Mouse (Mus musculus): Measurements from ENCODE around the gene Pls1.

DNA sequence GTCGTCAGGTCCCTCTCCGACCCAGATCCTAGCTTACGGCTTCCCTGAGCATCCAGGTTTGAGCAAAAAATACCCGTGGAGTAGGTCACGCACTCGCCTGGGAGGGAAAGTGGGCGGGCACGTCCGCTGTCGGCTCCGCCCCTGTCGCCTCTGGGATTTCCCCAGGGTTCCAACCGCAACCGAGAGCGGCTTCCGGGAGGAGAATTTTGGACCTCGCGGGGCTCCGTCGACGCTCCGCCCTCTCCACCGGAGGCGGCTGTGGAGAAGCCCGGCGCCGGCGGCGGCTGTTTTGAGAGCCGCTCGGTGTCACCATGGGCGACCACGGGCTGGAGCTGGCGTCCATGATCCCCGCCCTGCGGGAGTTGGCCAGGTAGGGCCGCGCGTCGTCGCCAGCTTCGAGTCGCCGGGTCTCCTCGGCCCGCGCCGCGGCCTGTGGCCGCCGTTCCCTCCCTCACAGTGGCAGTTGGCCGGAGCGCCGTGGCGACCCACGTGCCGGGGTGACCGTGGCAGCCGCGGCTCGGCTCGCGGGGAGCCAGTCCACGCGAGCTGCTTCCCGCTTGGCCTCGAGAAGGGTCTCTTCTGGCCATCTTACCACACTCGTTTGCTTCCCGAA lies 12.4 kb upstream of the Pls1 start, which contains the start of gene Atr:
- TF ChIP-seq CTCF (IDR thresholded peaks at IDR 0.05; ENCODE audit: low read depth), result no peak
- peak; percentile 77 for TF ChIP-seq EP300 (IDR thresholded peaks at IDR 0.05; ENCODE audit: low read depth)
